Mouse (Mus musculus) cerebellum, adult 2 months (tissue): ENCODE measurements around the gene Lexm.

Source experiments
- CTCF ChIP-seq: fragments of 200-500 bp; IDR thresholded peaks from 2 replicates; pipeline ENCODE4 v1.5.1; 2011; ENCODE audit warnings: low read depth, mild to moderate bottlenecking, control low read depth, low read length, moderate library complexity, borderline replicate concordance; ENCODE audit not compliant: insufficient read depth
- POLR2A ChIP-seq: fragments of 200-500 bp; IDR thresholded peaks from 2 replicates; pipeline ENCODE4 v1.6.1; 2011; ENCODE audit warnings: low read length, control low read depth, borderline replicate concordance; ENCODE audit not compliant: insufficient read depth

- no peak for TF ChIP-seq CTCF
- TF ChIP-seq POLR2A, result no peak
Measured at GRCm38 (mm10) chr4:106643483-106644217, 26.6 kb upstream of the Lexm start.
